Mouse (Mus musculus) MEL (cell line): Measurements from ENCODE around the gene Ccdc158.

Experiments
- CTCF ChIP-seq, 3 experiments: IDR thresholded peaks in 2 of 3; conservative IDR thresholded peaks in 1 of 3; 2 replicates each; pipeline ENCODE4 v1.5.1; 2011 to 2012; ENCODE audit warnings: low read length in 3 of 3, low read depth in 2 of 3, mild to moderate bottlenecking in 2 of 3, improper control_type of control experiment in 1 of 3, inconsistent platforms in 1 of 3, mixed read lengths in 1 of 3, moderate library complexity in 1 of 3; ENCODE audit not compliant: control insufficient read depth in 1 of 3, insufficient read depth in 1 of 3, poor library complexity in 1 of 3, severe bottlenecking in 1 of 3
- E2F4 ChIP-seq: IDR thresholded peaks from 2 replicates; pipeline ENCODE4 v1.6.1; 2011; ENCODE audit warnings: low read depth, low read length, improper control_type of control experiment, borderline replicate concordance
- ELF1 ChIP-seq: IDR thresholded peaks from 2 replicates; pipeline ENCODE4 v1.6.1; 2014; ENCODE audit warnings: low read depth, mild to moderate bottlenecking, inconsistent platforms, low read length, improper control_type of control experiment, moderate library complexity
- GATA1 ChIP-seq: IDR thresholded peaks from 2 replicates; pipeline ENCODE4 v1.6.1; 2011; ENCODE audit warnings: low read depth, low read length, improper control_type of control experiment
- HCFC1 ChIP-seq: IDR thresholded peaks from 2 replicates; pipeline ENCODE4 v1.6.1; 2012; ENCODE audit warnings: low read depth, mild to moderate bottlenecking, inconsistent platforms, low read length, improper control_type of control experiment, moderate library complexity
- POLR2A ChIP-seq, 2 experiments: IDR thresholded peaks; 2 replicates each; pipeline ENCODE4 v1.6.1; 2011 to 2012; ENCODE audit warnings: low read length in 2 of 2, mild to moderate bottlenecking in 2 of 2, control low read depth in 1 of 2, improper control_type of control experiment in 1 of 2, low read depth in 1 of 2, moderate library complexity in 1 of 2; ENCODE audit not compliant: control insufficient read depth in 1 of 2, insufficient read depth in 1 of 2, poor library complexity in 1 of 2
- POLR2AphosphoS2 ChIP-seq: IDR thresholded peaks from 2 replicates; pipeline ENCODE4 v1.6.1; 2011; ENCODE audit warnings: low read length, improper control_type of control experiment
- POLR2AphosphoS5 ChIP-seq: IDR thresholded peaks from 2 replicates; pipeline ENCODE4 v1.6.1; 2012; ENCODE audit warnings: low read depth, borderline replicate concordance, mild to moderate bottlenecking, inconsistent platforms, low read length, moderate library complexity, mixed read lengths
- TAL1 ChIP-seq: IDR thresholded peaks from 2 replicates; pipeline ENCODE4 v1.6.1; 2012; ENCODE audit warnings: mild to moderate bottlenecking, inconsistent platforms, low read length, moderate library complexity, mixed read lengths
- TCF12 ChIP-seq: IDR thresholded peaks from 2 replicates; pipeline ENCODE4 v1.6.1; 2014; ENCODE audit warnings: low read depth, mild to moderate bottlenecking, inconsistent platforms, low read length, improper control_type of control experiment, moderate library complexity
- USF1 ChIP-seq: IDR thresholded peaks from 2 replicates; pipeline ENCODE4 v1.6.1; 2014; ENCODE audit warnings: low read depth, mild to moderate bottlenecking, inconsistent platforms, low read length, improper control_type of control experiment, moderate library complexity
- ZMIZ1 ChIP-seq: IDR thresholded peaks from 2 replicates; pipeline ENCODE4 v1.6.1; 2012; ENCODE audit warnings: low read depth, mild to moderate bottlenecking, inconsistent platforms, low read length, improper control_type of control experiment, moderate library complexity
- ZNF384 ChIP-seq: IDR thresholded peaks from 2 replicates; pipeline ENCODE4 v1.6.1; 2012; ENCODE audit warnings: low read depth, mild to moderate bottlenecking, inconsistent platforms, low read length, improper control_type of control experiment

DNA sequence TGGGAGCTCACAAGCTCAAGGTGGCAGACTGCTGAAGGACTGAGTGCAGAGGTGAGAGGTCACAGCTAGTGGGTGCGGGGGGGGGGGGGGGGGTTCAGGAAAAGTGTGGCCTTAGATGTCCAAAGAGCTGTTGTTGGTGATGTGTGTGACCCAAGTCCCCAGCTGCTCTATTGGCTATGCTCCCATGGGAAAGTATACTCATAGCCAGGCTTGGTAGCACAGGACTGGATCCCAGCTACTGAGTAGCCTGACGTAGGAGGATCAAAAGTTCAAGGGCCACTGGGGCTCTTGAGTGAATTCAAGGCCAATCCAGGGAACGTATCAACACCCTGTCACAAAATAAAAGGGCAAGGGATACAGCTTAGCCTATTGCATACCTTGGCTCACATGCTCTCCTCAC lies 43.8 kb upstream of the Ccdc158 start:
- no peak for TF ChIP-seq CTCF (IDR thresholded peaks at IDR 0.05 in 2 of 3, conservative IDR thresholded peaks at IDR 0.05 in 1 of 3; ENCODE audit: control insufficient read depth in 1 of 3, insufficient read depth in 1 of 3, low read depth in 2 of 3, low read length in 3 of 3, poor library complexity in 1 of 3, severe bottlenecking in 1 of 3)
- TF ChIP-seq TCF12: no peak
- no peak for TF ChIP-seq POLR2AphosphoS2
- TF ChIP-seq TAL1: no peak
- TF ChIP-seq E2F4: no peak
- TF ChIP-seq ELF1: no peak
- TF ChIP-seq USF1: no peak
- TF ChIP-seq HCFC1: no peak
- no peak for TF ChIP-seq GATA1
- no peak for TF ChIP-seq ZNF384
- TF ChIP-seq POLR2A (IDR thresholded peaks at IDR 0.05; ENCODE audit: control insufficient read depth in 1 of 2, insufficient read depth in 1 of 2, low read depth in 1 of 2, low read length in 2 of 2, poor library complexity in 1 of 2): no peak
- no peak for TF ChIP-seq POLR2AphosphoS5
- no peak for TF ChIP-seq ZMIZ1
